Mouse (Mus musculus) spleen, postnatal 36 days (tissue): Measurements from ENCODE around the gene 2310039H08Rik.

Experiments
- DNase-seq, 2 experiments: peaks; one replicate each; pipeline ENCODE4 v3.0.0; 2022; ENCODE audit warnings: low spot score in 2 of 2, mixed read lengths in 1 of 2

Gene 2310039H08Rik

DNA sequence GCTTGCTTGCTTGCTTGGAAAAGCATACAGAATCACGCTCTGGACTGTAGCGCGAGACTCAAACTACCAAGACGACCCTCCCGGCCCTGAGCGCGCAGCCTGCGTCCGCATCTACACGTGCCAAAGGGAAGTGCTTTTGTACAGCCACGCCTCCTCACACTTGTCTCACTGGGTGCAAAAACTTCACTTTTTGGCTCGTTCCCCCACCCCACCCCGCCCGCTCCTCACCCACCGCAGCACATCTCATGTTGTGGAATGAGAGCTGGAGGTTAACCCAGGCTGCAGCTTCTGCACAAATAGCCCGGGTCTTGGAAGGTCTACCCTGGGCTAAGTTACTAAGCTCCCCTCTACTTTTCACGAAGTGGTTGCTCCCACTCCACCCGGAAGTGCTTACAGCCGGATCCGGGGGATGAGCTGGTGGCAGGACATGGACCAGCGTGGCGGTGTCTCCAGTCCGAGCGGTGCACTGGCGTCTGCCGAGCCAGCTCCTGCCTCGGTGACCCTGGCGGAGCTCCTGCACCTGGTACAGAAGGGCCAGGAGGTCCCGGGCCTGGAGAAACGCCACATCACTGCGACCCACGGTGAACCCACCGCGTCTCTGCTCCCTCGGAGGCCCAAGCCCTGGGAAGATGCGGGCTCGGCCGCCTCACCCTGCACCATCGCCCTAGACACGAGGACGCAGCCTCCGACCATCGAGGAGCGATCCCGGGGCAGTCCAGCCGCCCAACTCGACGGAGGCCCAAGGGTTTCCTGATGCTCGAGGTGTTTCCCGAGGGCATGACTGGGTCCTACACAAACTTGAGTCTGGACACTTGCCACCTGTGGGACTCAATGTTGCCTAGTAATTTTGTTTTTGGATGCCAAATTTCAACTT, at the start of gene 2310039H08Rik:
Gene 2310039H08Rik (plus strand): TSS at position 232 of the 874 bp plus-strand sequence.
- peak; percentile 80 to 83 for DNase-seq

DNA sequence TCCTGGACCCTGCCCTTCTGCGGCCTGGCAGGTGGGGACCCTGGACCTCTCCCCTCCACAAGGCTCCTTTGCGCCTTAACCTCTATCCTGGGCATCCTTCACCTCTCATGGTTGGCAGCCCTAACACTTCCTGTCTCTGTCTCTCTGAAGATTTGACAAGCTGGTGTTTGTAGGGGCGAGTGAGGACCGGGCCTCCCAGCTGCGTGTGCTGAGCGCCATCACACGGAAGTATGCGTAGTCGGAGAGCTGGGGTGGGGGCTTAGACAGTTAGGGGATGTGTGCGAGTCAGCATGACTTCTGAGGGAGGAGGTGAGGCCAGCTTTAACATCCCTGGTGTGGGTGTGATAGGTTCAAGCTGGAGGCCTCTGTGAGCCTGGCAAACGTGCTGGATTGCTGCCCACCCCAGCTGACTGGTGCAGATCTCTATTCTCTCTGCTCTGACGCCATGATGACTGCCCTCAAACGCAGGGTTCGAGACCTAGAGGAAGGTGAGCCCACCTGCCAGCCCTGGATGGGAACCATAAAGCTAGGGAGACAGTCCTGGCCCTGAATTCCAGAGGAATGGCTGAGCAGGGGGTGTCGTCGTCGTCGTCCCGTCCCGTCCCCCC, 47.9 kb upstream of the 2310039H08Rik start:
- no peak for DNase-seq

DNA sequence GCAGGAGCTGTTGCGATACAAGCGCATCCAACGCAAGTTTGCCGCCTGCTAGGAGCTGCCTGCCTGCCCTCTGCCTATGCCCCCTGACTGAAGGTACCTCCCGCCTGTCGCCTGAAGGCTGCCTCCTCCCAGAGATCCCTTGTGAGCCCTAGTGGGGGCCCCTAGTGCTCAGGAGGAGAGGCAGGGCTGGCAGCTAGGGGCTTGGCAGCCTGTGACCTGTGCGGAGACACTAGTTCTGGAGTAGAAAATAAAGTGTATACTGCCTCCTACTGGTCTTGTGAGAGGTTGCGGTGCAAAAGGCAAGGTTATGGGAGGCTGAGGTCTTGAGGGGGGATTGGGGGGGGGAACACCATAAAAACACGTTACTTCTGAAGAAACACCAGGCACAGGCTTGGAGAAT, 47.2 kb upstream of the 2310039H08Rik start:
- no peak for DNase-seq

DNA sequence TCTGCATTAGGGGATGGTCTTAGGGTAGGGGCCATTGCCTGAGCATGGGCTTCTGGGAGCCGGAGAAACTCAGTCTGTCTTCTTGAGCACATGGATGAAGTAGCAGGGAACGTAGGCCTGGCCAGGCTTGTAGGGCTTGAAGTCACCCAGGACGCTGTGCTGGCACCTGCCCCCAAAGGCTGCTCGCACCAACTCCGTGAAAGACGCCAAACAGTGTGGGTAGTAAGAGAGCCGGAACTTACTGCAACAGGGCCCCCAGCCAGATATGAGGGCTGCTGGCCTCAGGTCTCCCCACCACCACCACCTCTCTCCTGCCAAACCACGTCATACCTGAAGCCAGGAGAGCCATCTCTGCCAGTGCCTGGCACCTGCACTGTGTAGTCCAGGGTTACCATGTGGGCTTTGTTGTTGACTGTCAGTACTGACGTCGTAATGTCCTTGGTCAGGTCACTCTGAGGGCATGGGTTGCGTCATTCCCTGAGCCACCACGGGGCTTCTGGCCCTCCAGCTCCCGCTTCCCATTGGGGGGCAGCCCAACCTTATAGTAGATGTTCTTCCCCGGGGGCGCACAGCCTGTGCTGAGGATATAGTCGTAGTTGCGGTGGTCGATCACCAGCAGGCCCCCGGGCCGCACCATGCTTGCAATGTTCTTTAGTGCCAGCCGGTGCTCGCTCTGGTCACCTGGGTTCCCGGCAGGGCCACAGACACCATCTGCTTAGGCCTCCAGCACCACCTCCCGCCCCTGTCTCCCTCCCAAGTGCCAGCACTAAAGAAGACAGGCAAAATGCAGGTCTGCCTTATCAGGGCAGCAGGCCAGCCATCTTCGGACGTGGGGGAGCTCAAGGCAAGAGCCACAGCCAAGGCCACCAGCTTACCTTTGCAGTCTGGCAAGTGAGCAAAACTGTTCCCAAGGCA, 46.4 kb upstream of the 2310039H08Rik start:
- no peak for DNase-seq

DNA sequence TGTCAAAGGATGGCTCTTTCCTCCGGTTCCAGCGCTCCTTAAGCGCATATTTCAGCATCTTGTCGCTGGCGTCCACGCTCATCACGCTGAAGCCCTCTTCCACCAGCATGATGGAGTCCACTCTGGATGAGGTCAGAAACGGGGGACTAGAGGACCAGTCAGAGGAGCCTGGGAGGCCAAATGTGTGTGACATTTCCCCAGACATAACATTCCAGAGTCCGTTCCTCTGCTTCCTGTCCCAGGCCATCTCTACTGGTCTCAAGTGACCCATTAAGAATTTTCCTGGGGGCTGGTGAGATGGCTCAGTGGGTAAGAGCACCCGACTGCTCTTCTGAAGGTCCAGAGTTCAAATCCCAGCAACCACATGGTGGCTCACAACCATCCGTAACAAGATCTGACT, 45.2 kb upstream of the 2310039H08Rik start:
- no peak for DNase-seq

DNA sequence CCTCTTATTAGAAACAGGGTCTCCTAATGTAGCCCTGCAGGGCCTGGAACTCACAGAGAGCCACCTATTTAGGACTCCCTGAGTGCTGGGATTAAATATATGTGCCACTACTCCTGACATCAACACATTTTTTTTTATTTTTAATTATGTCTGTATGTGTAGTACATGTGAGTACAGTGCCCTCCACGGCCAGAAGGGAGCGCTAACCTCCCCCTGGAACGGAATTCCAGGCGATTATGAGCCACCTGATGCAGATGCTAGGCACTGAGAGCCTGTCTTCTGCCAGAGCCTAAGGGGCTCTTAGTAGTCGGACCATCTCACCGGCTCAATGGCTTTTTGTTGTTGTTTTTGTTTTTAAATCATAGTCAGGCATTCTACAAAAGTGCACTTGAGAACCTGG, 44.4 kb upstream of the 2310039H08Rik start:
- no peak for DNase-seq

DNA sequence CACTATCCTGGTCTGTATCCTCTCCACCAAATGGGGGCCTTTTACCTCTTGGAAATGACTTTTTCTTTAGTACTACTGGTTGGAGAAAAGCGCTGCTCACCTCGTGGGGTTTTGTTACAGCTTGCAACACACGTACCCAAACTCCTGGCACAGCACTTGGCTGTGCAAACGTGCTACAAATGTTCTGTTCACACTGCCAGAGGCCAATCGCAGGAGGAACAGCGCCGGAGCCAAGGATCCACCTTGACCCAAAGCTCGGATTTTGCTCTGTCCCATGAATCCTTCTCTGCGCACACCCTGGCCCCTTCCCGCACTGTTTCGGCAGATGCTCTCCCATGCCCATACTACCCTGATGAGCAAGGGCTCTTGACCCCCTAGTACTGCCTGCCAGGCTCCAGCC, 43.9 kb upstream of the 2310039H08Rik start:
- DNase-seq, result no peak

DNA sequence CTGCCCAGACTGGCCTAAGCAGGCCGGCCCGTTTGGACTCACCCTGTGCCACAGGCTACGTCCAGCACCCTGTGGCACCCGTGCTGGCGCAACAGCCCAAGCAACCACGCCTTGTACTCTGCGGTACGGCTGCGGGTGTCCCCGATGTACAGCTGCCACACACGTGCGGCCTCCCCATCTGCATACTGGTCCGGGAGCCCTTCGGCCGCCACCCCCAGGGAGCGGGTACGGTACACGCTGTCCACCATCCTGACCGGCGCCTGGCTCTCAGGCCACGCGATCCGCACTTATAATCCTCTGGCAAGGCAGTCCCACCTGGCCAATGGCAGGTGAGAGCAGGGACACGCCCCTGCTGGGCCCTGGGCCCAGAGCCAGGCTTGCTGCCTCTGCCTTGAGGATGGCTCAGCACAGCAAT, 43.5 kb upstream of the 2310039H08Rik start, which contains the start of gene Gnmt:
Gene Gnmt (minus strand): TSS at position 265 of the 415 bp plus-strand sequence.
- no peak for DNase-seq

DNA sequence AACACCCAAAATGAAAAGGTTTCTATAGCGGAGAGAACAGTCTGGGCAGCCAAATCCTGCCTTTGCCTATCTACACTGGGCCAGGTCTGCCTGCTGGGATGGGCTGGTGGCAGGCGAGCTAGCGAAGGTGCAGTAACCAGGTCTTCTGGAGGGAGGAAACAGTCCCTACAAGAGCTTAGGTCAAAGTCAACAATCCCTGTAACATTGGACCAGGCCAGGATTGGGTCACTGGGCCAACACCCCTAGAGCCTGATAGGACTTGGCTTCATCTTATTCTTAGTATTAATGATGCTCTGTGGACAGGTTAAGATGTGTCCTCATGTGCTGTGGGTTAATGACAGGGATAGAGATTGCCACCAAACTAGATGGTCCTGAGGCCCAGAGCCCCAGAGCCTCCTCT, 38.4 kb upstream of the 2310039H08Rik start:
- no peak for DNase-seq

DNA sequence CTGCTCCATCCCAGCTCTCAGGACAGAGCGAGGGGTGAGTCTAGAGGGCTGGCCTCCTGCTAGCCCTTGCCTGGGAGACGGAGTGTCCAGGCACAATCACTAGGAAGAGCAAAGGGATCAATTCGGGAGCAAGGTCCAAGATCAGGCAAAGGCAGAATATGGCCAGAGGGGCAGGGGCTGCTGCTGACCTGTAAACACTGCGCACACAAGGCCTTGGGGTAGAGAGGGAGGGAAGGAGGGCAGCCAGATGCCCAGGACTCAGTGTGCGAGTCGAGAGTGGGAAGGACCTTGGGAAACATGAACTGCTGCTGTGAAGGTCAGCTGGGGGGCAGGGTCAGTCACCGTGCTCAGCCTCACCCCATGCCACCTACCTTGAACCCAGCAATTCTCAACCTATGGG, 37.1 kb upstream of the 2310039H08Rik start:
- no peak for DNase-seq

DNA sequence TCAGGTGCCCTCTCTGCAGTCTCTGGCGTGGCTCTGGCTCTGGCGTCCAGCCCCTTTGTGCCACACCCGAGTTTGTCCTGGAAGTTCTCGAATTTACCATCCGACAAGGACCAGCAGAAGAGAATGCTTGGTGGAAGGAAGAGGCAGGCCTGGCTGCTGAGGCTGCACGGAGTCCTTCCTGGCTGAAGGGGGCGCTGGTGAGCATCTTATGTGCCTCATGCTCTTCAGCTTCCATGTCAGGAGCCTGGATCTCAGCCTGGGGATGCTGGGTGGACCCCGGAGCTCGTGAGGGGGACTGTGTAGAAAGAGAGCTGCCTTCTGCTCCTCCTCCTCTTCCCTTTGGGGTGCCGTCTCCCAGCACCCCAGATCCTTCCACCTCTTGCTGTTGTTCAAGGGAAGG, 36.3 kb upstream of the 2310039H08Rik start:
- peak in 1 of 2 experiments; percentile 39 for DNase-seq

DNA sequence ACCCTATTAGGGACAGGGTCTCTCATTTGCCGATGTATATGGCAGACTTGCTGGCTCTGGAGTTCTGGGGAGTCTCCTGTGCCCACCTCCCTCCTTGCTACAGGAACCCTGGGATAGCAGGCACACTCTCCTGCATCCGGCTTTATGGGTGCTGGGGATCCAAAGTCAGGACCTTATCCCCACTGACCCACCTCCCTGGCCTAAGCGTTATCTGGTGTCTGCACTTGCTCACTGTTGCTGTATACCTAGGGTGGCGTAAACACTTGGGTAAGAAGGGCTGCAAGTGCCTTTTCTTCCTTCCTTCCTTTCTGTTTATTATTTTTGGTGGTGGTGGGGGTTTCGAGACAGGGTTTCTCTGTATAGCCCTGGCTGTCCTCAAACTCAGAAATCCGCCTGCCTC, 31.1 kb upstream of the 2310039H08Rik start:
- DNase-seq, result no peak

DNA sequence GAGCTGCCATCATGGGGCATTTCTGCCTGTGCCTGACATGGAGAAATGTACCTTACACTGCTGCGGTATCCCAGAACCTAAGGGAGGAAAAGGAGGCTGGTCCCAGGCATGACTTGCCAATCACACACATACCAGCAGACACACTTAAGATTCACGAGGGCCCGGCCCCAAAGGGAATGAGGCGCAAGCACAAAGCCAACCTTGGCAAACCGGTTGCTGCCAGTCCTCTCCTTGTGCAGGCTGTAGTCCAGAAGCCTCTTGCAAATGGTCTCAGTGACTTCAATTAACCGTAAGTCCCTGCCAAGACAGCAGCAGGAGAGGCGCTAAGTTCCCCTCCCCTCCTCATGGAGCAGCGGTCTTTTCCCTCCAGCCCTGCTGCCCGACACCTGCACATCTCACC, 29.4 kb upstream of the 2310039H08Rik start:
- DNase-seq, result no peak

DNA sequence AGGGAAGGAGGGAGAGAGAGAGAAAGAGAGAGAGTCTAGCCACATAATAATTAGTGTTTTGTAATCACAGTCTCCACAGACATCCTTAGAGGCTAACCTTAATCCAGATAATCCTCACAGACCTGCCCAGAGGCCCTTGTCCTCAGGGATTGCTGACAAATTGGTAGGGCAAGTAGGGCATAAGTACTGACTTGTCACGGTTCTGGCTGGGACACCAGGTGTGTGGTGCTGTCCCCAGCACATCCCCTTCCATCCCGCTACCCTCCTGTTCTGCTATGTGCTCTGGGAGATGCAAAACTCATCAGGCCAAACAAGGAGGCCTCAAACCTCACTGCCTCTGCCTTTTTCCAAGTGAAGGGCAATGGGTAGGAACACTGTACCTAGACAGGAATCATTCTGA, 26.9 kb upstream of the 2310039H08Rik start:
- no peak for DNase-seq

DNA sequence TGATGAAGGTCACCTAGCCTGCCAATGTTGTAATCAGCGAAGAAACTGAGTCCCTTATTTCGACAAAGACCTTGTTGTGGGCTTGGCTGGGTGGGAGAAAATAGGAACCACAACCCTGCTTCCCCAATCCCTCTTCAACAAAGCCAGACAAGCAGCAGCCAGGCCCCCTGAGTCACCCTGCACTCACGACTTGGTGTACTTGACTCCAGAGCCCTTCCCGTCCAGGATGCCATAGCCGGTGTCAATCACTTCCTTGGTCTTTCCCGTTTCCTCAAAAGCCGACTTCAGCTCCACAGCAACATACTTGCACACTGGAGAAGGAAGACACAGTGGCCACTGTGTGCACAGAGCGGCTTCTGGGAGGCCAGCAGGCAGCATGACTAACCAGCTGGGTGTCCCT, 25.2 kb upstream of the 2310039H08Rik start:
- no peak for DNase-seq

DNA sequence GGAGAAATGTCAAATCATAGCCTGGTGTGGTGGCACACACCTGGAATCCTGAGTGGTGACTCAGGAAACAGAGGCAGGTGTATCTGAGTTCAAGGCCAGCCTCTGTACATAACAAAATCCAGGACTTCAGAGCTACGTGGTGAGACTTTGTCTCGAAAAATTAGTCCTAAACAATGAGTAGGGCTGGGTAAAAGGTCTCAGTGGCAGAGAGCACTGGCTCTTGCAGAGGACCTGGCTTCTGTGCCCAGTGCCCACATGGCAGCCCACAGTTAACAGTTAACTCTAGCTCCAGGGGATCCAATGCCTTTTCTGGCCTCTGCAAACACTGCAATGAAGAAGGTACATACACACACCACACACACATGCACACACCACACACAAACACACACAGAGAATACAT, 24.6 kb upstream of the 2310039H08Rik start:
- no peak for DNase-seq

DNA sequence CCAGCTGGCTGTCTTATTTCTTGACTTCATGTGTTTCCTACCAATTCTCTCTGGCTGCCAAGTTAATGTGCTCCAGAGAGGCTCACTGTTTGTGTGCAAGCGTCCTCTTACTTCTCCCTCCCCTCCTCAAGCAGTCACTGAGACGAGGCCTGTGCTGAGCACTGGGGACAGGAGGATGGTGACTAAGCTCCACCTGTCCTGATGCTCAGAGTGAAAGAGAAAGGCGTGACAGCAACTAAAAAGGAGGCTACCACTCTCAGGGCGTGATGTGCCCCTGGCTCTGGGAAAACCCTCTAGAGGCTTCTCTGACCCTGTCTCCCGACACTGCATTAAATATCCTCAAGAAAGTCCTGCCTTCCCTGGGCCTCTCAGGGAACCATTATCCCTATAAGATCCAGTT, 23.2 kb upstream of the 2310039H08Rik start:
- DNase-seq, result no peak

DNA sequence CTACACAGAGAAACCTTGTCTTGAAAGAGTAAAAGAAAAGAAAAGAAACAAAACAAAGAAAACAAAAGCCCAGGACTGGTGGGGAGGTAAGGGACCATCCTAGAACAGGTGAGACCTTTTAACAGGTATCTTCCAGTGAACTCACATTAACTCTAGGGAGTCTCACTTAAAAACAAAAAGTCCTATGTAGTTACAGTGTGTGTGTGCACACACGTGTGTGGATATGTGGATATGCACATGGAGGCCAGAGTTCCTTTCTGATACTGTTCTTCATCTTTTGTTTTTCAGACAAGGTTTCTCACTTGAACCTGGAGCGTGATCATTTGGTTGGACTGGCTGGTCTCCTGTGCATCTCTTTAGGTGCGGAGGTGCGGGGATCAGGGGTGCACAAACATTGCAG, 21.9 kb upstream of the 2310039H08Rik start:
- no peak for DNase-seq

DNA sequence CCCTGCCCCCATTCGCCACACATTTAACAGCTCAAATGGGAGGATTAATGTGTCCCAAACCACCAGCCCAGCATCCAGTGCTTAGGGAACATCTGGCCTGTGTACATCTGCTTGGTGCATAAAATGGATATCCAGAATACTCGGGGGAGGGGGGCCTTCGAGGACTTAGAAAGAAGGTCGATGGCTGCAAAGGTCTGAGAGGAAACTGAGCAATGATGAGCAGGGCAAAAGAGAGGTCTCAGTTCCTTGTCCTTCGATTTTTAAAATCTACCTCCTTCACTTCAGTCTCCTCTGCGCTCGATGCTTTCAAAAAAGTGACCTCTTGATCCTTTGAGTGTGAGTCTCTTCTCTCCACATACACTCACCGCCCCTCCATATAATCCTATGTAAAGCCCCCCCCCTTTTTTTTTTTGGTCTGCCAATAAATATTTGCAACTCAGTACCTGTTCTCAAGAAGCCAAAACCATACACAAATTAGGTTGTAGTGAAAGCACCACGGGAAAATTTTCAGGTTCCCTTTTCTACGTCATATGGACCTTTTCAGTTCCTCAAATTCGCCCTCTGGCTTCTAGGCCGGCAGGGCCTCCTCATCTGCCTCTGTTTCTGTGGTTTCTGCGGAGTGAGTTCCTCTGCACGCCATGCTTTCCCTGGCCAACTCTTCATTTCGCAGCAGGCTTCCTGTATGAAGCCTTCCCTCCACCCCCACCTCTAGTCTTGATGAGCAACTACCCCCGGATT, 21.2 kb upstream of the 2310039H08Rik start:
- DNase-seq, result peak; percentile 90

DNA sequence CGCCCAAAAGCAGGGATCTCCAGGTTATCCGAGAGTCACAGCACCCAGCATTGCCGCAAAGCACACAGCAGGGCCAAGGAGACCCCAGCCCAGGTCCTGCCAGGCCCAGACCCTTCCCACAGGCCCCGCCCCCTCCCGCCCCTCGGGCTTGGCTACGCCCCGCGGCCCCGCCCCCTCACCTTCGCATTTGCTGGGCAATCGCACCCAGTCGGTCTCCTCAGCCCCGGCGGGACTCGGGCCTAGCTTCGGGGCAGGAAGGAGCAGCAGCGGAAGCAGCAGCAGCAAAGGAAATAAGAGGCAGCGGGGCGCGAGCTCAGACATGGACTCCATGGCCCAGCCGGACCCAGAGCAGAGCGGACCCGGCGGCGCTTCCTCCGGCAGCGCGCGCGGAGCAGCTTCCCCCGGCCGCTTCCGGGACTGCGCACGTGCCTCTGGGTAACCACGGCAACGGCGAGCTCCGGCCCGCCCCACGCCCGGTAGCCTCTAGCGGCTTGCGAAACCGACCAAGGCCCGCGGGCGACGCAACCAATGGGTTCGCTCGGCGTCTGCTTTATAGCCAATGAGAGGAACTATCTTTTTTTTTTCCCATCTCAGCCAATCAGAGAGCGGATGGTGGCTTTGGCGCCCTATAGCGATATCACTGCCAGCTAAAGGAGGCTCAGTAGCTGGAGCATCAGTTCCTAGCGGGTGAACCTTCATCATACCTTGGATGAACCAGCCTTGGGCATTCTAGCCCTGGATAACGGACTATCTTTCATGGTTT, 20.5 kb upstream of the 2310039H08Rik start, which contains the start of gene Cnpy3:
Gene Cnpy3 (minus strand): TSS at position 421 of the 763 bp plus-strand sequence.
- DNase-seq, result peak; percentile 98

DNA sequence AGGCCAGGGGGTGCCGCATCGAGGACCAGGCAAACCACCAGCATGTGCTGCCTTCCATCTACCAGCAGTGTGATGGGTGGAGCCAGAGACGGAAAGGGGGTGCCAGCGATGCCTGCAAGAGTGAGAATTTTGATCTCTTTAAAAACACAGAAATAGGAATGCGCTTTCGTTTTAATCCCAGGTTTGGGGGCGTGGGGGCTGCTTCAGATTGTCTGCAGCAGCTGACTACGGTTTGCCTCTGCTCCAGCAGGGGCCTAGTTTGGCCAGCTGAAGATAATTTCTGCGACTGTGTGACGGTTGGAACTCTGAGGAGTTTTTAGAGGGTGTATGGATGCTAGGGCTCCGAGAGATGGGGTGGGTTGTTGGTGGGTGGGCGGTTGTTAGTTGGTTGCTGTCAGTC, 13.7 kb upstream of the 2310039H08Rik start:
- DNase-seq, result no peak
